Mouse (Mus musculus) intestine, postnatal 0 days (tissue): ENCODE data around the gene Pnpla3. TPM values are rescaled to one million over a fixed set of nuclear protein-coding genes. Genes with fewer than 3 reads are reported as not detected.
A peak's percentile ranks its signal among the peaks of the same experiment; 100 is the strongest.

Source experiments
- ATAC-seq: fragments of 200-750 bp; cut with Nextera tagmentation; 2 replicates; pipeline ENCODE4 v1.8.0; 2017; ENCODE audit warnings: mild to moderate bottlenecking, moderate TSS enrichment, moderate library complexity
- H3K27ac ChIP-seq: fragments of 300-500 bp; sonication (generic); 2 replicates; pipeline ENCODE4 v1.5.1; 2014; ENCODE audit warnings: mild to moderate bottlenecking, low read depth, low read length, moderate library complexity
- H3K27me3 ChIP-seq: fragments of 300-500 bp; sonication (generic); replicated peaks from 2 replicates; pipeline ENCODE4 v1.6.1; 2014; ENCODE audit warnings: low read length, mixed read lengths; ENCODE audit not compliant: control insufficient read depth, insufficient read depth
- H3K36me3 ChIP-seq: fragments of 300-500 bp; sonication (generic); 2 replicates; pipeline ENCODE4 v1.6.1; 2014; ENCODE audit warnings: mild to moderate bottlenecking, moderate library complexity; ENCODE audit not compliant: control insufficient read depth, insufficient read depth
- H3K4me1 ChIP-seq: fragments of 300-500 bp; sonication (generic); replicated peaks from 2 replicates; pipeline ENCODE4 v1.6.1; 2014; ENCODE audit warnings: antibody characterized with exemption, low read length, mixed read lengths; ENCODE audit not compliant: control insufficient read depth, insufficient read depth
- H3K4me2 ChIP-seq: fragments of 300-500 bp; sonication (generic); replicated peaks from 2 replicates; pipeline ENCODE4 v1.6.1; 2014; ENCODE audit warnings: low read depth, mild to moderate bottlenecking, moderate library complexity
- H3K4me3 ChIP-seq: fragments of 300-500 bp; sonication (generic); 2 replicates; pipeline ENCODE4 v1.5.1; 2014; ENCODE audit warnings: low read depth, low read length
- H3K9ac ChIP-seq: fragments of 300-500 bp; sonication (generic); 2 replicates; pipeline ENCODE4 v1.6.1; 2014; ENCODE audit warnings: mild to moderate bottlenecking, low read depth, low read length
- H3K9me3 ChIP-seq: fragments of 300-500 bp; sonication (generic); 2 replicates; pipeline ENCODE4 v1.6.1; 2016; ENCODE audit warnings: mixed run types; ENCODE audit not compliant: control insufficient read depth
- CTCF ChIP-seq: sonication (generic); IDR thresholded peaks from 2 replicates; pipeline ENCODE4 v1.5.1; 2016; ENCODE audit warnings: low read depth, mild to moderate bottlenecking, control low read depth, antibody characterized with exemption, moderate library complexity
- WGBS: fragments of 180-500 bp; shearing (Covaris S2); extraction: QIAGEN DNeasy Blood & Tissue Kit; methylation state at CpG from one replicate; pipeline ENCODE4 v1.1.7; 2014; 5-methylcytosine and 5-hydroxymethylcytosine counted together
- polyA plus RNA-seq: library from polyadenylated mRNA; unstranded; fragments of >200 nt; fragmentation: Nextera tagmentation; extraction: Ambion mirVana; gene quantifications from 2 replicates; pipeline ENCODE4 v1.2.1, GENCODE M21; 2015

The Pnpla3 gene
- polyA plus RNA-seq, 1 experiment from 2014 or later: 0.65 TPM

DNA sequence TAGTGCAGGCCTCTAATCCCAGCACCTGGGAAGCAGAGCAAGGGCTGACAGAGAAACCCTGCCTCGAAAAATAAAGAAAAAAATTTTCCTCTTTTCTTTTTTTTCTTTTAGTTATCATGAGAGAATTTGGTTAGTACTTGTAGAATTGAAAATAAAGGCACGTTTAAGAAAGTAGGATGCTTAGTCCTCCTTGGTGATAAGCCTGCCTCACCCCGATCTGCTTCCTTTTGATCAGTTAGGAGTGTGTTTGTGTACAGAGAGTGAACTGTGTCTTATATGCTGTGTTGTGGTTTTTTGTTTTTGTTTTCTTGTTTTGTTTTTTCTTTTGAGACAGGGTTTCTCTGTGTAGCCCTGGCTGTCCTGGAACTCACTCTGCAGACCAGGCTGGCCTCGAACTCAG is 39.7 kb downstream of the Pnpla3 start:
- no peak for ATAC-seq
- H3K9me3 ChIP-seq: no peaks in the 10 kb centered on the region
- TF ChIP-seq CTCF: no peak
- H3K4me2 ChIP-seq: no peak overlapping the region
- no peaks in the 10 kb centered on the region for H3K4me1 ChIP-seq
- H3K27ac ChIP-seq: no peak overlapping the region
- peaks cover 93% of the 10 kb centered on the region for H3K36me3 ChIP-seq
- H3K9ac ChIP-seq: no peak overlapping the region
- WGBS: 91% methylated on average over 4 of the region's 4 CpGs
- H3K4me3 ChIP-seq: no peak overlapping the region
- H3K27me3 ChIP-seq: no peaks in the 10 kb centered on the region

GRCm38 (mm10) chr15:84209517-84210412 is 42.1 kb downstream of the Pnpla3 start:
- Histone ChIP-seq H3K9me3 (no peaks in the 10 kb centered on the region), H3K4me1 (no peaks in the 10 kb centered on the region), H3K4me3 (no peak overlapping the region), H3K27ac (no peak overlapping the region; the same call in 1 of the 2 replicates), H3K27me3 (no peaks in the 10 kb centered on the region), H3K4me2 (no peak overlapping the region), H3K9ac (no peak overlapping the region), H3K36me3 (peaks cover 77% of the 10 kb centered on the region)
- no peak for ATAC-seq
- 78% methylated on average over 11 of the region's 11 CpGs for WGBS
- TF ChIP-seq CTCF: no peak

DNA sequence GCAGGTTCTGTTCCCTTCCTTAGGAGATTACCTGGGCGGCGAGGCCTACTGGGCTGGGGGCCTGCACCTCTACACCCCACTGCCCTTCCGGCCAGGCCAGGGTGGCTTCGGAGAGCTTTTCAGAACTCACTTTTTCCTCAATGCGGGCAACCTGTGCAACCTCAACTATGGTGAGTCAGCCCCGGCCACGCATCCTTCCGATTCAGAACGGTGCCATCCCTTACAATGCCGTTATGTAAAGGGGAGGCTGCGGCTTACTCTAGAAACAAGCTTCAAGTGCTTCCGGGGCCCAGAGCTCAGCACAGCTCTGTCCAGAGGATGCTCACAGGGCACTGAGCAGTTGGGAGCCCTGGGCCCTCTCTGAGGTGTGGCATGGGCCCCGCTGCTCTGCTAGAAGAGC is 42.8 kb downstream of the Pnpla3 start:
- Histone ChIP-seq H3K9ac (no peak overlapping the region), H3K36me3 (peaks cover 70% of the 10 kb centered on the region), H3K4me2 (no peak overlapping the region), H3K4me3 (no peak overlapping the region), H3K27me3 (no peaks in the 10 kb centered on the region), H3K27ac (no peak overlapping the region), H3K9me3 (no peaks in the 10 kb centered on the region), H3K4me1 (no peaks in the 10 kb centered on the region)
- 95% methylated on average over 13 of the region's 13 CpGs for WGBS
- TF ChIP-seq CTCF: no peak
- ATAC-seq: no peak

- H3K9me3 ChIP-seq: no peaks in the 10 kb centered on the region
- WGBS: 90% methylated on average over 13 of the region's 13 CpGs
- no peak for TF ChIP-seq CTCF
- H3K27ac ChIP-seq: no peak overlapping the region
- H3K4me1 ChIP-seq: no peaks in the 10 kb centered on the region
- no peak overlapping the region for H3K4me2 ChIP-seq
- no peak overlapping the region for H3K9ac ChIP-seq
- no peak overlapping the region for H3K4me3 ChIP-seq
- no peaks in the 10 kb centered on the region for H3K27me3 ChIP-seq
- peaks cover 65% of the 10 kb centered on the region for H3K36me3 ChIP-seq
- ATAC-seq: no peak
Measured at GRCm38 (mm10) chr15:84210941-84211340, 43.3 kb downstream of the Pnpla3 start.

- no peaks in the 10 kb centered on the region for H3K27me3 ChIP-seq
- H3K4me3 ChIP-seq: no peak overlapping the region
- H3K36me3 ChIP-seq: peaks cover 59% of the 10 kb centered on the region
- no peak for TF ChIP-seq CTCF
- 0 out of 2 replicates have a peak, but pooled peaks have one; percentile 2 for ATAC-seq
- no peaks in the 10 kb centered on the region for H3K4me1 ChIP-seq
- no peak overlapping the region for H3K27ac ChIP-seq
- no peaks in the 10 kb centered on the region for H3K9me3 ChIP-seq
- no peak overlapping the region for H3K9ac ChIP-seq
- H3K4me2 ChIP-seq: no peak overlapping the region
- 82% methylated on average over 4 of the region's 4 CpGs for WGBS
Measured at GRCm38 (mm10) chr15:84211564-84211963, 43.9 kb downstream of the Pnpla3 start.

DNA sequence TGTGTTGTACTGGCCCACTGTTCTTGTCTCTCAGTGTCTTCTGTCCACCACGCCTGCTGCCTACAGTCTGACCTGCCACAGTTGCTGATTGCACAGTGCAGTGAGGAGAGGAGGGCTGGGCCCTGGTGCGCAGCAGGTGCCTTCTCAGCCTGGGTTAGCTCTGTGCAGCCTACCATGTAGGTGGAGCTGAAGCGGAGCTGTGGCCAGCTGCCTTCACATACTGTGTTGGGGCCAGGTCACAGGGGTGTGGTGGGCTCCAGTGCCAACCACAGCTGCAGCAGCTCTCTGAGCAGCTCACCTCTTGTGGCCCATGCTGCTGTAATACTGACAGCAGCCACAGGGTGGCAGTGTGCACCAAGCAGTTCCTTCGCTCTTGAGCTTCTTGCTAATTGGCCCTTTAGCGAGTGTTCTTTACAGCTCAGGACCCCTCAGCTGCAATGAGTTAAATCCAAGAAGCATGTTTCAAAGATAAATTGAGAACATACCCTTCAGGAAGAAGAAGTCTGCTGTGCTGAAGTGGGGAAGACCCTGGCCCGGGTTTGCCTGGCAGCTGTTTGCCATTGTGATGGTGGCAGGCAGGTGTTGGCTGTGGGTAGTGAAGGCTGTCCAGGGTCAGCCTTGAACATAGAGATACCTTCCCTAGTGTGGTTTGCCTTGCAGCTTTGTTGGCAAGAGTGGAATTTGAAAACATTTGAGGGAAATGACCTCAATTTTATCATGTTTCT is 44.6 kb downstream of the Pnpla3 start:
- no peak overlapping the region for H3K4me3 ChIP-seq
- H3K4me2 ChIP-seq: no peak overlapping the region
- no peaks in the 10 kb centered on the region for H3K27me3 ChIP-seq
- WGBS: 47% methylated on average over 6 of the region's 6 CpGs
- ATAC-seq: peak; percentile 17
- no peak overlapping the region for H3K27ac ChIP-seq
- H3K4me1 ChIP-seq: no peaks in the 10 kb centered on the region
- peaks cover 53% of the 10 kb centered on the region for H3K36me3 ChIP-seq
- H3K9me3 ChIP-seq: no peaks in the 10 kb centered on the region
- peak; percentile 99 for TF ChIP-seq CTCF
- no peak overlapping the region for H3K9ac ChIP-seq
